Mouse (Mus musculus) G1E (cell line): ENCODE results near the gene Hist1h2ak. TPM values are rescaled to one million over a fixed set of nuclear protein-coding genes. Genes with fewer than 3 reads are reported as not detected.
"Not testable (repeated sequence)": the region's sequence is repeated elsewhere in the genome, so short reads cannot be mapped to it uniquely, and the experiment has no call there.

ENCODE experiments used
- ATAC-seq: 2 replicates; pipeline ENCODE4 v1.8.0; 2016; ENCODE audit warnings: mild to moderate bottlenecking; ENCODE audit not compliant: insufficient number of reproducible peaks, poor library complexity, low FRiP score, severe bottlenecking; ENCODE audit errors: extremely low read depth
- DNase-seq: peaks from one replicate; pipeline ENCODE4 v3.0.0; 2012; ENCODE audit warnings: low spot score
- H3K27me3 ChIP-seq: 2 replicates; pipeline ENCODE4 v1.6.1; 2012; ENCODE audit warnings: mild to moderate bottlenecking, low read length, inconsistent platforms; ENCODE audit not compliant: insufficient read depth
- H3K36me3 ChIP-seq: replicated peaks from 2 replicates; pipeline ENCODE3; 2012; ENCODE audit warnings: mild to moderate bottlenecking, inconsistent platforms
- H3K4me1 ChIP-seq: 2 replicates; pipeline ENCODE4 v1.6.1; 2012; ENCODE audit warnings: low read depth, low read length, inconsistent platforms, mixed read lengths; ENCODE audit not compliant: insufficient read depth
- H3K4me3 ChIP-seq: 2 replicates; pipeline ENCODE4 v1.5.1; 2012; ENCODE audit warnings: low read depth, mild to moderate bottlenecking, inconsistent platforms, low read length, moderate library complexity, mixed read lengths
- H3K9me3 ChIP-seq: replicated peaks from 2 replicates; pipeline ENCODE4 v1.6.1; 2012; ENCODE audit warnings: inconsistent platforms
- GATA1 ChIP-seq: IDR thresholded peaks from 2 replicates; pipeline ENCODE4 v1.6.1; 2012; ENCODE audit warnings: borderline replicate concordance, low read length, inconsistent platforms, mixed read lengths
- GATA2 ChIP-seq: IDR thresholded peaks from 2 replicates; pipeline ENCODE4 v1.6.1; 2012; ENCODE audit warnings: low read depth, low read length, inconsistent platforms, borderline replicate concordance
- POLR2AphosphoS5 ChIP-seq: IDR thresholded peaks from 2 replicates; pipeline ENCODE4 v1.6.1; 2012; ENCODE audit warnings: low read depth, low read length, inconsistent platforms; ENCODE audit not compliant: insufficient replicate concordance
- TAL1 ChIP-seq: conservative IDR thresholded peaks from 2 replicates; pipeline ENCODE4 v1.6.1; 2012; ENCODE audit warnings: low read depth, low read length, inconsistent platforms, mixed read lengths
- polyA plus RNA-seq: library from polyadenylated mRNA; stranded (reverse); fragments of >175 nt; gene quantifications from 2 replicates; pipeline ENCODE4 v1.2.3, GENCODE M21; 2012
- total RNA-seq, 2 experiments: library from RNA; stranded (forward) in 1 of 2; stranded (reverse) in 1 of 2; fragments of 200-1000 nt in 1 of 2; fragments of >200 nt in 1 of 2; fragmentation: Nextera tagmentation in 1 of 2; gene quantifications; 2 replicates each; pipeline ENCODE4 v1.2.3; 2014 to 2017

Hist1h2ak gene
- total and polyA plus RNA-seq, 3 experiments = 71.1 to 1,742 (median 1,288) TPM

- ATAC-seq = no peak
- H3K4me1 ChIP-seq = peaks cover 41% of the 10 kb centered on the region
- no peak for DNase-seq
These were observed 35.1 kb downstream of the Hist1h2ak start for GRCm38 (mm10) chr13:21718381-21719080.

GRCm38 (mm10) chr13:21717397-21718357, 36.0 kb downstream of the Hist1h2ak start, which contains the start of gene Hist1h3h:
Gene Hist1h3h (plus strand): TSS chr13:21717659.
- peak; percentile 78 for DNase-seq

More at GRCm38 (mm10) chr13:21718381-21719080, 35.1 kb downstream of the Hist1h2ak start:
- TF ChIP-seq GATA1 (no peak), POLR2AphosphoS5 (peak; percentile 96; the same call in 1 of the 2 replicates), TAL1 (no peak)
- H3K9me3 ChIP-seq = no peaks in the 10 kb centered on the region
- no peaks in the 10 kb centered on the region for H3K27me3 ChIP-seq
- H3K36me3 ChIP-seq = no peaks in the 10 kb centered on the region
- H3K4me3 ChIP-seq = peak overlapping the region; percentile 56

GRCm38 (mm10) chr13:21716540-21717391, 36.9 kb downstream of the Hist1h2ak start:
- not testable (repeated sequence) for H3K9me3 ChIP-seq, H3K27me3 ChIP-seq, ATAC-seq, H3K36me3 ChIP-seq
- TF ChIP-seq POLR2AphosphoS5 = peak; percentile 98
- Histone ChIP-seq H3K4me1 (peaks cover 47% of the 10 kb centered on the region), H3K4me3 (peak overlapping the region; percentile 68; the same call in 1 of the 2 replicates)
- peak; percentile 21 for DNase-seq

More at GRCm38 (mm10) chr13:21717397-21718357, 36.0 kb downstream of the Hist1h2ak start, which contains the start of gene Hist1h3h:
- H3K36me3 ChIP-seq, H3K9me3 ChIP-seq, H3K27me3 ChIP-seq: not testable (repeated sequence)
- TF ChIP-seq POLR2AphosphoS5 = peak; percentile 71; the same call in 1 of the 2 replicates
- peaks cover 41% of the 10 kb centered on the region for H3K4me1 ChIP-seq
- ATAC-seq = peak; percentile 9; the same call in 1 of the 2 replicates
- H3K4me3 ChIP-seq = peak within 1 kb of the TSS; percentile 68

- Histone ChIP-seq H3K4me3 (peak within 1 kb of the TSS; percentile 68), H3K4me1 (peaks cover 51% of the 10 kb centered on the region)
- H3K36me3 ChIP-seq, H3K9me3 ChIP-seq, H3K27me3 ChIP-seq: not testable (repeated sequence)
- TF ChIP-seq POLR2AphosphoS5 = peak; percentile 93; the same call in 1 of the 2 replicates
- ATAC-seq = peak; percentile 72
- DNase-seq = peak; percentile 95
These were observed 37.6 kb downstream of the Hist1h2ak start, which contains the start of the genes Hist1h2bl and Hist1h2ai for GRCm38 (mm10) chr13:21715864-21716539. Gene Hist1h2bl (minus strand): TSS chr13:21716143. Gene Hist1h2ai (plus strand): TSS chr13:21716422.

- TF ChIP-seq POLR2AphosphoS5 (peak; percentile 93; the same call in 1 of the 2 replicates), GATA1 (no peak), GATA2 (no peak)
- peaks cover 48% of the 10 kb centered on the region for H3K4me1 ChIP-seq
- ATAC-seq (no peak), DNase-seq (no peak)
- H3K9me3 ChIP-seq = no peaks in the 10 kb centered on the region
- no peaks in the 10 kb centered on the region for H3K36me3 ChIP-seq
- peak overlapping the region; percentile 67 for H3K4me3 ChIP-seq
- no peaks in the 10 kb centered on the region for H3K27me3 ChIP-seq
These were observed 38.3 kb downstream of the Hist1h2ak start for GRCm38 (mm10) chr13:21715131-21715863.
